In genomic region chr2:152758351-152758750, GRCm38 (mm10) we compare ENCODE assay signal across 16 mouse cellular contexts. TPM values are rescaled to one million over a fixed set of nuclear protein-coding genes. Genes with fewer than 3 reads are reported as not detected.
"Had no signal": no experiment of that assay in that cellular context is flagged by ENCODE, and none has a peak within 500 bp of the region (broad histone marks: within the 10 kb centered on the region; RNA-seq: fewer than 3 reads in every experiment).

No protein-coding gene starts in this region.

- H3K27me3 ChIP-seq: kidney, embryonic 15.5 days; limb, embryonic 12.5 days; stomach, embryonic 15.5 days had no signal

- H3K27ac ChIP-seq: kidney, embryonic 15.5 days; limb, embryonic 12.5 days; liver, embryonic 14.5 days; midbrain, embryonic 12.5 days; neural tube, embryonic 13.5 days; stomach, embryonic 15.5 days had no signal

- H3K9me3 ChIP-seq: kidney, embryonic 15.5 days; limb, embryonic 12.5 days; midbrain, embryonic 12.5 days; neural tube, embryonic 13.5 days; stomach, embryonic 15.5 days had no signal

- H3K9ac ChIP-seq: kidney, embryonic 15.5 days; limb, embryonic 12.5 days; liver, embryonic 14.5 days; midbrain, embryonic 12.5 days; neural tube, embryonic 13.5 days; stomach, embryonic 15.5 days had no signal

- H3K4me3 ChIP-seq: kidney, embryonic 15.5 days; limb, embryonic 12.5 days; midbrain, embryonic 12.5 days; neural tube, embryonic 13.5 days; stomach, embryonic 15.5 days had no signal

- H3K4me2 ChIP-seq: kidney, embryonic 15.5 days; limb, embryonic 12.5 days; midbrain, embryonic 12.5 days; neural tube, embryonic 13.5 days; stomach, embryonic 15.5 days had no signal

- DNase-seq: kidney, adult 2 months; kidney, postnatal 25 days; layer of hippocampus, adult 9-11 months; layer of hippocampus, postnatal 36 days; lung, adult 2 months; right cerebral cortex, postnatal 14 days; thymus, postnatal 36 days had no signal

- H3K36me3 ChIP-seq: kidney, embryonic 15.5 days; limb, embryonic 12.5 days; midbrain, embryonic 12.5 days; neural tube, embryonic 13.5 days; stomach, embryonic 15.5 days had no signal

- ATAC-seq: midbrain, embryonic 16.5 days had no signal

RNA-seq across cellular contexts. Expression of gene Cox4i2, which starts 4.4 kb away (rescaled TPM):
- total RNA-seq: liver, adult 2 months; megakaryocyte-erythroid progenitor cell, adult 5-6 weeks had no signal

RNA-seq across cellular contexts. Expression of gene Id1, which starts 22.3 kb away (rescaled TPM):
- total RNA-seq: megakaryocyte-erythroid progenitor cell, adult 5-6 weeks had no signal
